Mouse (Mus musculus): ENCODE measurements around the gene Bclaf1.

Bclaf1 gene

GRCm38 (mm10) chr10:20311918-20312735, at the start of gene Bclaf1:
Bclaf1 (plus strand) TSS chr10:20312469.
- DNase-seq (ENCODE audit: low read depth, low spot score): peak; percentile 100

GRCm38 (mm10) chr10:20262896-20263295, 49.4 kb upstream of the Bclaf1 start:
- no peak for DNase-seq (ENCODE audit: low read depth, low spot score)

GRCm38 (mm10) chr10:20264479-20264878, 47.8 kb upstream of the Bclaf1 start:
- DNase-seq (ENCODE audit: low read depth, low spot score): peak; percentile 81

GRCm38 (mm10) chr10:20267032-20267431, 45.2 kb upstream of the Bclaf1 start:
- no peak for DNase-seq (ENCODE audit: low read depth, low spot score)

- no peak for DNase-seq (ENCODE audit: low read depth, low spot score)
These were observed 43.3 kb upstream of the Bclaf1 start for GRCm38 (mm10) chr10:20268945-20269344.

GRCm38 (mm10) chr10:20272380-20272779, 39.9 kb upstream of the Bclaf1 start:
- peak; percentile 58 for DNase-seq (ENCODE audit: low read depth, low spot score)

GRCm38 (mm10) chr10:20273278-20273677, 39.0 kb upstream of the Bclaf1 start:
- no peak for DNase-seq (ENCODE audit: low read depth, low spot score)

- no peak for DNase-seq (ENCODE audit: low read depth, low spot score)
These were observed 38.2 kb upstream of the Bclaf1 start for GRCm38 (mm10) chr10:20274022-20274421.

- no peak for DNase-seq (ENCODE audit: low read depth, low spot score)
These were observed 30.8 kb upstream of the Bclaf1 start for GRCm38 (mm10) chr10:20281456-20281855.

GRCm38 (mm10) chr10:20285289-20285975, 26.8 kb upstream of the Bclaf1 start:
- peak; percentile 20 for DNase-seq (ENCODE audit: low read depth, low spot score)

GRCm38 (mm10) chr10:20285994-20286836, 26.1 kb upstream of the Bclaf1 start:
- DNase-seq (ENCODE audit: low read depth, low spot score): no peak

- no peak for DNase-seq (ENCODE audit: low read depth, low spot score)
These were observed 24.9 kb upstream of the Bclaf1 start for GRCm38 (mm10) chr10:20287369-20287768.

GRCm38 (mm10) chr10:20290467-20290883, 21.8 kb upstream of the Bclaf1 start:
- DNase-seq (ENCODE audit: low read depth, low spot score): peak; percentile 88

GRCm38 (mm10) chr10:20295961-20296360, 16.3 kb upstream of the Bclaf1 start:
- peak; percentile 75 for DNase-seq (ENCODE audit: low read depth, low spot score)

- DNase-seq (ENCODE audit: low read depth, low spot score): no peak
These were observed 13.9 kb upstream of the Bclaf1 start for GRCm38 (mm10) chr10:20298152-20298920.

GRCm38 (mm10) chr10:20299114-20299513, 13.2 kb upstream of the Bclaf1 start:
- no peak for DNase-seq (ENCODE audit: low read depth, low spot score)

GRCm38 (mm10) chr10:20310969-20311769, 1.1 kb upstream of the Bclaf1 start:
- DNase-seq (ENCODE audit: low read depth, low spot score): no peak

GRCm38 (mm10) chr10:20312736-20313301, 550 bp downstream of the Bclaf1 start:
- peak; percentile 97 for DNase-seq (ENCODE audit: low read depth, low spot score)

- no peak for DNase-seq (ENCODE audit: low read depth, low spot score)
These were observed 1.2 kb downstream of the Bclaf1 start for GRCm38 (mm10) chr10:20313447-20313846.

- no peak for DNase-seq (ENCODE audit: low read depth, low spot score)
These were observed 1.7 kb downstream of the Bclaf1 start for GRCm38 (mm10) chr10:20313941-20314340.

Measured in ZHBTc4 (cell line).